Mouse (Mus musculus) retina, postnatal 7 days (tissue): Measurements from ENCODE around the gene Spdye4b.
"Not testable (repeated sequence)": the region's sequence is repeated elsewhere in the genome, so short reads cannot be mapped to it uniquely, and the experiment has no call there.

Source experiments
- DNase-seq: peaks from one replicate; pipeline ENCODE4 v3.0.0-alpha.2; 2012; ENCODE audit warnings: low read depth, low spot score

Spdye4b gene

DNA sequence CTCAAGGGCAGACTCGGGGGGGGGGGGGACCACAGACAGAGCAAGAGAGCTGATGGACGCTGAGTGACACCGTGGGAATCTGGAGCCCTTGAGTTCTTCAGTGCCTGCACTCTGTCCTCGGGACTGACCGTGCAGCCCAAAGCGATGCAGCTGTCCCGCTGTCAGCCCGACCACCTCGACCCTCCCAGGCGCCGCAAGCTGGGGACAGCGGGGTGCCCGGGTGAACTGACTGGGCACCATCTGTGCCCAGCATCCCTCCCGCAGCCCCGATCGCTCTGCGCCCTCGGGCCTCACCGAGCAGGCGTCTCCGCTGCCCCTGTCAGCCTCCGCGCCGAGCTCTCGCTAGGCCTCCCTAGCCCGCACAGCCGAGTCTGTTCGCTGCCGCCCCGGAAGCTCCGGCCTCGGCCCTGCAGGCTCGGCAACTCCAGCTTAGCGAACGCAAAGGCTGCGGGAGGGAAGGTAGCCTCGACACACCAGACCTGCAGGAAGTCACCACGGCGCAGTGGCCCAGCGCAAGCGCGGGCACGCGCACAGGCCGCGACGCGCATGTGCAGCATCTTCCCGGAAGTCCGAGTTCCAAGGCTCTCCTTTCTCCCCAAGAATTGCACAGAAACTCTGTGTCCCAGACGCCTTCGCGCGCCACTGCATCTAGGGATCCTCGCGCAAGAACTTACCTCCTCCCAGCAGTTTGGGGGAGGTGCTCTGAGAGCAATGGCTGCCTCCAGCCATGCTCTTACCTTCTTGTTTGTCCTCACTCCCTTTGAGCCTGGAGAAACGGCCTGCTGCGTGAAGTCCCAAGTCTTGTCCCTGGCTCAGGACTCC lies at the start of gene Spdye4b, which contains the start of gene Rbak:
Spdye4b (plus strand) TSS at position 763 of the 822 bp plus-strand sequence.
Rbak (minus strand) TSS at position 521 of the 822 bp plus-strand sequence.
- DNase-seq, result peak; percentile 90

DNA sequence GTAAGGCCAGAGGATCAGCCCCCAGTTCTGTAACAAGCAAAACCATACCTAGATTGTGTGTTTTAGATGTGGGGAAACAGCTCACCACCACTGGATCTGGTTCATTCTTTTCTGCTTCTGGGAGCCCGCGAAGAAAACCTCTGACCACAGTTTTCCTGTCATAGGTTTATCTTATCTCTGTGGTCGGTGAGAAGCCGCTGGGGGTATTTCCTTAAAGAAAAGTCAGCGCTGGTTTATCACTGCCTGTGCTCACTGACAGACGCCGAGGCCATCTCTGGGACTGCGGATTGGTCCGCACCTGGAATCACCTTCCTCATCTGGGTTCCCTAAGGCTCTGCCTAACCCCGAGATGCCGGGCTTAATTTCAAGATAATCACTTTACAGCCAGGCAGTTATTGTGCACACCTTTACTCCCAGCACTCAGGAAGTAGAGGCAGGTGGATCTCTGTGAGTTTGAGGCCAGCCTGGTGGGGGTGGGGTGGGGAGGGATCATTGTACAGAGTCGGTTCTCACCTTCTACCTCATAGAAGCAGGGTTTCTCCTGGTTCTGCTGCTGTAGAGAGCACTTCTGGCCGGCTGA lies 47.8 kb upstream of the Spdye4b start:
- DNase-seq, result no peak

DNA sequence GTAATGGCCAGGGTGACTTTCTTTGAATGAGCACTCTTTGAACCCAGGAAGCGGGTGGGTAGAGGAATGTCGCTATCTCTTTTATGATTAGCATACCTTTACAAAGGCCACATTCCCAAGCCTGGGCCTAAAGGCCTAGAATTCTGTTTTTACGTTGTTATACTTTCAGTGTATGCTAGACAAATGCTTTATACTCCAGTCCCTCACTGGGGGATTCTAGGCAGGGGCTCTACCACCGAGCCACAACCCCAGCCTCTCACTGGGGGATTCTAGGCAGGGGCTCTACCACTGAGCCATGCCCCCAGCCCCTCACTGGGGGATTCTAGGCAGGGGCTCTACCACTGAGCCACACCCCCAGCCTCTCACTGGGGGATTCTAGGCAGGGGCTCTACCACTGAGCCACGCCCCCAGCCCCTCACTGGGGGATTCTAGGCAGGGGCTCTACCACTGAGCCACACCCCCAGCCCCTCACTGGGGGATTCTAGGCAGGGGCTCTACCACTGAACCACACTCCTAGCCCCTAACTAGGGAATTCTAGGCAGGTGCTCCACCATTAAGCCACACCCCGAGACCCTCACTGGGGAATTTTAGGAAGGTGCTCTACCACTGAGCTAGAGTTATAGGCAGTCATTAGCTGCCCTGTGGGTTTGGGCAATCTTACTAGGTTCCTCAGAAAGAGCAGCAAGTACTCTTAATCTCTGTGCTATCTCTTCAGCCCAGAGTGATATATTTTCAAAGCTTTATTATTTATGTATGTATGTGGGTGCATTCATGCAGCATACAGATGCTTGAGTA lies 46.4 kb upstream of the Spdye4b start:
- DNase-seq, result not testable (repeated sequence)

DNA sequence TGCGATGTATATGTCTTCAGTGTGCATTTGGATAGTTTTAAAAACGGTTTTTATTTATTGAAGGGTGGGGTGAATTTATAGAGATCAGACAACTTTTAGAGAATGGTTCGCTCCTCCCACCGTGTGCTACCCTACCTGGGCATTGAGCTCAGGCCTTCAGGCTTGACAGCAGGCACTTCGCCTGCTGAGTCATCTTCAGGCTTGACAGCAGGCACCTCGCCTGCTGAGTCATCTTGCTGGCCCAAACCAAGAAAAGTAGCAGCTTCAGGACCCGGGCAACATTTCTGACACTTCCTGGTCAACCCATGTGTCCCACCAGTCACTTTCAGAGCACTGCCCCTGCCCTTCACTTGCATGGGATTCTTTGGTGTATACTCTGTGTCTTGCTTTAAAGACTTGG lies 45.8 kb upstream of the Spdye4b start:
- no peak for DNase-seq

DNA sequence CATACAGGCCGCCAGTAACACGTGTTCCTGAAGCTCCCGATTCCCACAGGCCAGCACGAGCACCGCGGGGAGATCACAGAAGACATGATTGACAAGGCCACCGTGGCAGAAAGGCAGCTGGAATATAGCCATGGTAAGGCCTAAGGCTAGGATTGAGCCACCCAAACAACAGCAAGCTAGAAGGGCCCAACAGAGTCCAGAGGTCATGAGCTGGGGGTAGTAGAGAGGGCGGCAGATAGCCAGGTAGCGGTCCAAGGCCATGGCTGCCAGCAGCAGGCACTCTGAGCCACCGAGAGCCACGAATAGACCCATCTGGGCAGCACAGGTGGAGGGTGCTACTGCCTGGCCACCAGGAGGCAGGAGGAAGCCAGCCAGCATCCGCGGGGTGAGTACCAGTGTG lies 43.2 kb upstream of the Spdye4b start:
- no peak for DNase-seq

DNA sequence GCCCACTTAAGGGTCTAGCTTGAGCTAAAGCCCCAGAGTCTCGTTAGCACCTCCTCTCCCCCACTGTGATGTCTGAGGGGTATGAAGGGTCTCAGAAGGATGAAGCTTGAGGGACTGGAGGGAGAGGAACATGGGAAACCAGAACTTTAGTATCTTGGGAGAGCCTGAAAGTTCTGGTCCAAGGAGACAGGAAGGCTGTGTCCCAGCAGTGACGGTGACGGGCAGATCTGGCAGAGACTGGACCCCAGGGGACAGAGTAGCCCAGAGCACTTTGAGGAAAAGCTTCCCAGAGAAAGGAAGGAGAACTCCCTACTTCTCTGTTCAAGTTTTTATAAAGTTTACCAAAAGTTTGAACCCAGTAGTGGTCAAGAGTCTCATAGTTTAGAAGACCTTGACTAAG lies 33.3 kb upstream of the Spdye4b start, which contains the start of gene Olfr718-ps1:
Olfr718-ps1 (minus strand) TSS at position 101 of the 400 bp plus-strand sequence.
- no peak for DNase-seq

DNA sequence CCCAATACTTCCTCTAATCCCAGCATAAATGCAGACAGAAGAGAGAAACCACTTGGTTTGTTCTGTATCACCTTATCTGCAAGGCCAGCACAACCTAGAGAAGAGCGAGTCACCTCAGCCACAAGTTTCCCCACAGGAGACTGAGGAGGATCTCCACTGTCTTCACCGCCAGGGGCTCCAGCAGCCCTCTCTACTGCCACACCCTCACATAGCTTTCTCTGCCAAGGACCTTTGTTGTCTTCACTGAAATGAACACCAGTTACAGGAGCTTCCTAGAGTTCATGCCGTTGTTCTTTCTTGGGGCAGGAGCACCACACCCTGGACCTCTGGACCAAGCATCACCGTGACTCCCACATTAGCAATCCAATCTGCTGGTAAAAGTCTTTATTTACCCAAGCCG lies 32.2 kb upstream of the Spdye4b start:
- no peak for DNase-seq

DNA sequence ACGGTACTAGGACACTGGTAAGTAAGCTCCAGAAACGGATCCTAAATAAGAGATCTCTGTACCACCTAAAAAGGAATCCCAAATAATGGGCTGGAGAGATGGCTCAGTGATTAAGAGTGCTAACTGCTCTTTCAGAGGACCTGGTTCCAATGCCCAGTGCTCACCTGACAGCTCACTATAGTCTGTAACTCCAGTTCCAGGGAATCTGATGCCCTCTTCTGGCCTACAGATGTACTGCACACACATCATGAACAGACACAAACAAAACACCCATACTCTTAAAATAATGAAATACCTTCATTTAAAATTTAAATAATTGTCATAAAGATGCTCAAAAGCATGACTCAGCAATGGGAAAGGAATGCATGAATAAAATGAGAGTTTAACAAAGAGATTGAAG lies 31.3 kb upstream of the Spdye4b start:
- DNase-seq, result no peak

DNA sequence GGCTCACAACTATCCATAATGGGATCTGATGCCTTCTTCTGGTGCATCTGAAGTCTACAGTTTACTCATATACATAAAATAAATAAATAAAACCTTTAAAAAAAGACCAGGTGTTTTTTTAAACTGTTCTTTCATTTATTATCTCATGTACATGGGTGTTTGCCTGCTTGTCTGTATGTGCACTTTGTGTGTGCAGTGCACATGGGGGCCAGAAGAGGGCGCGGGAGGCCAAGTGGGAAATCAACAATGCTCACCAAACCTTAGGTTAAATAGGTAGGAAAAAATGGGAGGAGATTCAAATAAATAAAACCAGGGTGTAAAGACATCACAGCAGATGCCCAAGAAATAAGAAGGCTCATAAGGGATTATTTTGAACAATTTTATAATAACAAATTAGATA lies 30.8 kb upstream of the Spdye4b start:
- DNase-seq, result no peak

DNA sequence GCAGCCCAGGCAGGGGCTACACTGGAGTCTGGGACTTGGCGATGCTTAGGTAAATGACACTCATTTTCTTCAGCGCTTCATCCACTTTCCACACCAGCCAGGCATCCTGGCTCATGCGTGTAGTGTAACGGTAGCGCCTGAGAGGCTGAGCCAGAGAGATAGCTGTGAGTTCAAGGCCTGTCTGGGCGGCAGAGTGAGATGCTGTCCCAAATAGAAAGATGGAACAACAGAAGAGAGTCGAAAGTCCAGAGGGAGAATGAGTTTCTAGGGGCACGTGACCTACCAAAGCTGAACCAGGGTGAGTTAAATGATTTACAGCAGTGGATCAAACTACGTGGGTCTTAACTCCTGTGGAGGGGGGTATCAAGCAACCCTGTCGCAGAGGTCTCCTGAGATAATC lies 27.1 kb upstream of the Spdye4b start:
- DNase-seq, result no peak

DNA sequence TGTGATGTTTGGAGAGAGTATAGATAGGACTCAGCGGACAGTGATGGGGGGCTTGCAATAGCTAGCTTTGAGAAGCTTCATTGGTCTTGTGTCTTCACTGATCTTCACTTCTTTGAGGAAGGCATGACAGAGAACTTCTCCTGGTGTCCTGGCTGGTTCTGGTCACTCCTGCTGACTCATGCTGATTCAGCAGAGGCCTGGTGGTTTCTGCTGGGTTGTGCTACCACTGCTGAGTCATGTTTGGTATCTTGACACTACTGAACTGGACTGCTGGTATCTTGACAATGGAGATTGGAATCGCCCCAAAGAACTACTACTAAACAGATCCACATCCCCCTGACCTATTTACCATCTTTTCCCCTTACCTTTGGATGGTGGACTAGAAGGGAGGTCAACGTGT lies 25.3 kb upstream of the Spdye4b start:
- no peak for DNase-seq

DNA sequence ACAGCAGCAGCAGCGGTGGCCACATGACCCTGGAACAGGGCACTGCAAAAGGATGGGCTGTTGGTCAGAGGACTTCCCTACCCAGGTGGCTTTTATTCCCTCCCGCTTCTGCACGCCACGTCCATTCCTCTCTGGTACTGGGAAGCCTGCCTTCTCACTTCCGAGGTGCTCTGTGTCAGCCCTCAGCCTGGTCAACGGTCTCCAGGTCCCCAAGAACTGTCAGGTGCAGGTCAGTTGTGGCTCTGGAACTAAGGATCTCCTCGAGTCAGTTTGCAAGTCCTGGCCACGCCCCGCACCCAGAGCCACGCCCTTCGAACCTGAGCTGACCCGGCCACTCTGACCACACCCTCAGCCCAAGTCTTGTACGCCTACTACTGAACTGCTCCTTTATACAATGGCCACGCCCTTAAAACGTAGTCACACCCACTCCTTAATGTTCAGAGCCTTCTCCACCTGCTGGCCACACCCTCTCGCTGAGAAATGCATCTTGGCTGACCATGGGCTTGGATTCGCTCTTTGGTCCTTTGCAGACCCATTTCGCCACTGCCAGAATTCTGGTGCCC lies 15.2 kb upstream of the Spdye4b start:
- DNase-seq, result no peak

DNA sequence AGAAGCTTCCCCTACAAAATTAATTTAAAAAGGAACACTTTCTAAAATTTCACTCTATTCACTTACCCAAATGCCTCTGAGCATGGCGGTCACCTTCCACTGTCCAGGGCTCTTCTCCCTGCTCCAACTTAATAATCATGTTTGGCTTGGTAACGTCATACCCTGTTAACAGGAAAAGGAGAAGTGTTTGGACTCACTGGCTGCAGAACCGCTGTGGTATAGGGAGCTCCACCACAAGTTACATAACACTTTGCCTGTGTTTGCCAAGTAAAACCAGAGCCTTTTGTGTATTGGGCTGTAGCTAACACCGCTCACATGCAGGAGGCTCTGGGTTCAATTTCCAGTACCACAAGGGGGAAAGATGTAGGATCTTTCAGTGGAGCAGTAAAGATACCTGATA lies 4.8 kb upstream of the Spdye4b start:
- no peak for DNase-seq

DNA sequence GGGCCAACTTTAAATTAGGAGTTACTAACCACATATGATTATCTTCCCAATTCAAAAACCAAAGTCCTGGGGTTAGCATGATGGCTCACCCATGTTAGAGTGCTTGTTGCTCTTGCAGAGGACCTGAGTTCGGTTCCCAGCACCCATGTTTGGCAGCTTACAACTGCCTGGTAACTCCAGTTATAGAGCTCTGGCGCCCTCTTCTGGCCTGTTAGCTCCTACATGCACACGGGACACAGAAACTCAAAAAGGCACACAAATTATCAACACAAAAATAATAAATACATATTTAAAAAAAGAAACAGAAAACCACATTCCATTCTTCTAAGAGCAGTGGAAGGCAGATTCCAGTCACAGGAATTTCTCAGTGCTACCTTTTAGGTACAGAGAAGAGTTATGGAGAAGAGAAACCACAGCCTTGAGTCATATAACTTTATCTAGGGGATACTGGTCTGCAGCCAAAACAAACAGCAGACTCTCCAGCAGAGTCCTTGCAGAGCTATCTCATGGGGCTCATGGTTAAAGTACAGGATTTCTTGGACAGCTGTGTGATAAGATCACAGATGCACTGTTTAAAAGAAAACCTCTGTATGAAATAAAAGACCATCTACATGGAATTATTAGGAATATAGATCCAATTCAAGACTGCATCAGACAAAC lies 3.1 kb upstream of the Spdye4b start:
- DNase-seq, result no peak

DNA sequence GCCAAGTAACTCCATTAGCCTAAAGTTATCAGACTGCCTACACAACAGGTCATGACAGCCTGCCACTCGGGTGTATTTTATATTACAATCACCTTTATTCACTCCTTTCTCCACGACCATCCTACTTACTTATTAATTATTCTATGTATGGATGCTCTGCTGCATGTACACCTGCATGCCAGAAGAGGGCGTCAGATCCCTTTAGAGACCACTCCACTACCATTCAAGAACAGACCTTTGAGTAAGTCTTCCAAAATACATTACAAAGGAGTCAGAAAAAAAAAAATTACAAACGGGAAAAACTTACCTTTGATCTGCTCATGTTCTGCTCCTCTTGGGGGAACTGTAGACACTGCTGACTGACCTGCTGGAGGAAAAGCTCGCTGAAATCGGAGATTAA lies 1.6 kb upstream of the Spdye4b start:
- DNase-seq, result no peak

DNA sequence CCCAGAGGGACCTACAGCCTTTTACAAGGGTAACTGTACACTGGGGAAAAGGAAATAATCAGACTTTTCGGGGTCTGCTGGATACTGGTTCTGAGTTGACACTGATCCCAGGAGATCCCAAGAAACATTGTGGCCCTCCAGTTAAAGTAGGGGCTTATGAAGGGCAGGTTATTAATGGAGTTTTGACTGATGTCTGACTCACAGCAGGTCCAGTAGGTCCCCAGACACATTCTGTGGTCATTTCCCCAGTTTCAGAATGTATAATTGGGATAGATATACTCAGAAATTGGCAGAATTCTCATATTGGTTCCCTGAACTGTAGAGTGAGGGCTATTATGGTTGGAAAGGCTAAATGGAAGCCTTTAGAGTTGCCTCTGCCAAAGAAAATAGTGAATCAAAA lies 7.2 kb downstream of the Spdye4b start:
- DNase-seq, result not testable (repeated sequence)

DNA sequence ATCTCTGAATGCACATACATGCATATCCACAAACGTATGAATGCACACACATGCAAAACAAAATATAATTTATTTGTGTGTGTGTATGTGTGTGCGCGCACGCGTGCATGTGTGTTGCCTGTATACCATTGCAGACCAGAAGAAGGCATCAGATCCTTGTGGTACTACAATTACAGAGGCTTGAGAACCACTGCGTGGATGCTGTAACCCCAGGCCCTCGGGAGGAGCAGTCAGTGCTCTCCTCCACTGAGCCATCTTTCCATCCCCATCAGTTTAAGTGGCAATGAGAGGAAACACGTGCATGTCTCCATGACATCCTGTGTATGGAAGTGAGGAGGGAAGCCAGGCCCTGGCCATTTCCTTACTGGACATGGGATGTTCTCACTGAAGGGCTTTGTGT lies 12.0 kb downstream of the Spdye4b start:
- no peak for DNase-seq

DNA sequence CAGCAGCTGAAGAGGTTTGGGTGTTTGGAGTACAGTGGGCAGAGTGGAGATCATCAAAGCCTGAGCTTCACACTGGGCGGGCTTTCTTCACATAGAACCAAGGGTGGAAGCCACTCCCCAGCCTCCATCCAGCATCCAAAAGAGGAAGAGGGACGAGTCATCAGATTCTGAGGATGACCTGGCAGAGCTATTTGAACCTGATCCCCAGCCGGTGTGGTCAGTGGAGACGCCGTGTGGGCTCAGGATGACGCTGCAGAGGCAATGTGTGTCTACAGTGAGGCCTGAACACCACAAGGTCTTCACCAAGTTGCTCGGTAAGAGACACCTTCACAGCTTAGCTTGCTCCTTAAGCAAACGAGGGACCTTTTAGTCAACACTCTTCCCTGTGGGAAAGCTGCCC lies 13.9 kb downstream of the Spdye4b start:
- not testable (repeated sequence) for DNase-seq

DNA sequence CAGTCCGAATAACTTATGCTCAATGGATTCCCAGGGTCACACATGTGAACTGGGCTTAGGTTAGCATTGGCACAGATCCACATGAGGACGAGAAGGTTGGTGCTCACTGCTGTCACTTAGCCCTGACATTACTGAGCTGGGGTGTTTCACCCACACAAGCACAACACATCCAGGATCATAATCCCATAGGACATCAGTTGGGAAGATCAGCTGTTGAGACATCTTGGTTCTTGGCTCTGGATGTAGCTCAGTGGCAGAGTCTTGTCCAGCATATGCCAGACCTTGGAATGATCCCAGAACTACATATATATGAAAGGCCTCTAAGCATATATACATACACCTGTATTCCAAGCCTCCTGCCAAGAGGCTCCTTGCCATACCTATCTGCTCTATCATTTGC lies 14.3 kb downstream of the Spdye4b start:
- no peak for DNase-seq

DNA sequence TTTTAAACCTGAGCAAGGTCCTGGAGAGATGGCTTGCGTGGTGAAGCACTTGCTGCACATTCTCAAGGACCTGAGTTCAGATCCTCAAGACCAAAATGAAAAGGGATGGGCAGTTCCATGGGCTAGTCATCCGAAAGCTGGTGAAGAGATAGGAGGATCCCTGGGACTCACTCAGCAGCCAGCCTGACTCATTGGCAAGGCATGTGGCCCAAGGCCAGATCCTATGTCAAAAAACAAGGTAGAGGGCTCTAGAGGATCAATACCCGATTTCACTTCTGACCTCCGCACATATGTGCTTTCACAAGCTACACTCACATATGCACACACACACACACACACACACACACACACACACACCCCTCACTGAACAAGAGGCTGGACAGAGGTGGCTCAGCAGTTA lies 15.7 kb downstream of the Spdye4b start:
- no peak for DNase-seq

DNA sequence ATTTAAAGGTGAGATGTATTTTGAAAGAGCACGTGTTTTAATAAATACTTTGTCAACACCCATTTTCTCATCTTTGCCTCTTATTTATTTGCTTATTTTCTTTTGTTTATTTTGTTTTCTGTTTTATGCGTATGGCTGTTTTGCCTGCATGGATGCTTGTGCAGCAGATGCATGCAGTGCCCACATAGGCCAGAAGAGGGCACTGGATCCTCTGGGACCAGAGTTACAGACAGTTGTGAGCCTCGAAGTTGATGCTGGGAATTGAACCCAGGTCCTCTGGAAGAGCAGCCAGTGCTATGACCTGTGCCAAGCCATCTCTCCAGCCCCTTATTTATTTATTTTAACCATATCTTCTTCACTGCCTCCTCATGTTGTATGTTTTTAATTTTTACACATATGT lies 24.2 kb downstream of the Spdye4b start:
- DNase-seq, result no peak

DNA sequence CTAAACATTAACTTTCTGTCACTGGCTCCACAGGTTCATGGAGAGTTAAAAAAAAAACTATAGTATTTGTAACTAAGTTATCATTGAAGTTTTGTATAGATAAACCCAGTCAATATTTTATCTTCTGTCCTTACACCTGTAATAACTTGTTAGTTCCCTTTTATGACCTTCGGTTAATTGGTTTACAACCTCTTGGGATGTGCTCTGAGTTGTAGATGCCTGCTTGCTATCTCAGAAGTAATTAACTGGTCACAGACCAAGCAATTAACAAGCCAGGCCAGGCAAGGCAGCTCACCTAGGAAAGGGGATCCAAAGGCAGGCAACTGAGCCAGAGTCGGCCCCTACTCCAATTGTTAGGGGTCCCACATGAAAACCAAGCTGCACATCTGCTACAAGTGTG lies 33.0 kb downstream of the Spdye4b start:
- no peak for DNase-seq
